9 mouse cellular contexts compared by ENCODE assay signal in the genomic region with DNA sequence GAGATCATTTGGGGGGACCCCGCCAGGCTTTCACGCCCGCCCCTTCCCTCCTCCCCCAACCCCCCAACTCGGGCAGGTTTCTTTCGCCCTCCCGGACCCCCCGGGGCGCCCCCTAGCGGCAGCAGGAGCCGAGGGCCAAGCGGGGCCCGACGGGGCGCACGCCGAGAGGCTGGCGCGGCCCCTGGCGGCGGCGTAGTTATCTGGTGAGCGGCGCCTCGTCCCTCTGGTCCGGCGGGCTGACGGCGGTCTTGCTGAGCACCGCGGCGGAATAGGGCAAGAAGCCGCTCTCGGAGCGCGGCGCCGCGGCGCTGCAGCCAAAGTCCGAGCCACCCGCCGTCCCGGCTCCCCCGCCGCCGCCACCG. TPM values are rescaled to one million over a fixed set of nuclear protein-coding genes. Genes with fewer than 3 reads are reported as not detected.
DNase-seq lines count a peak whose midpoint lies in the region; ATAC-seq and TF ChIP-seq lines count a peak whose summit lies in the region.
"Had no signal": no experiment of that assay in that cellular context is flagged by ENCODE, and none has a peak within 500 bp of the region (broad histone marks: within the 10 kb centered on the region; RNA-seq: fewer than 3 reads in every experiment).

No protein-coding gene starts in this region.

- H3K4me2 ChIP-seq in kidney, embryonic 14.5 days (replicated peaks; ENCODE audit: low read depth, low read length), result peak overlapping the region; percentile 57
- H3K4me2 ChIP-seq in neural tube, embryonic 14.5 days (ENCODE audit: low read depth, low read length), result peak overlapping the region; percentile 47

- no peaks in the 10 kb centered on the region for H3K36me3 ChIP-seq in kidney, embryonic 14.5 days (ENCODE audit: control insufficient read depth, insufficient read depth, low read length)
- H3K36me3 ChIP-seq in liver, adult 2 months (ENCODE audit: control insufficient read depth, insufficient read depth, low read length), result no peaks in the 10 kb centered on the region
- no peaks in the 10 kb centered on the region for H3K36me3 ChIP-seq in neural tube, embryonic 14.5 days (ENCODE audit: control insufficient read depth, insufficient read depth, low read length)

- H3K9ac ChIP-seq in kidney, embryonic 14.5 days (ENCODE audit: low read depth, low read length), result no peak overlapping the region
- no peak overlapping the region for H3K9ac ChIP-seq in liver, adult 2 months (ENCODE audit: low read depth, low read length)
- H3K9ac ChIP-seq in neural tube, embryonic 14.5 days (replicated peaks; ENCODE audit: low read depth, low read length), result 0 out of 2 replicates have a peak overlapping the region, but pooled peaks have one; percentile 11

- no peak for DNase-seq in kidney, adult 11 months
- peak; percentile 42 for DNase-seq in embryo, embryonic 9.5 days (ENCODE audit: extremely low spot score)
- DNase-seq in heart, postnatal 14 days, result peak; percentile 61 to 70
- no peak for DNase-seq in liver, adult 2 months (ENCODE audit: extremely low read depth, low read depth, low spot score)
- DNase-seq in spleen, postnatal 36 days (ENCODE audit: low spot score in 2 of 2), result no peak
- DNase-seq in left cerebral cortex, adult 8-10 months (ENCODE audit: low spot score in 2 of 2), result no peak

- peak overlapping the region; percentile 34 for H3K4me3 ChIP-seq in kidney, embryonic 14.5 days (ENCODE audit: low read length)
- H3K4me3 ChIP-seq in liver, adult 2 months (ENCODE audit: insufficient read depth, low read depth, low read length), result no peak overlapping the region
- H3K4me3 ChIP-seq in neural tube, embryonic 14.5 days (ENCODE audit: low read depth, low read length), result peak overlapping the region; percentile 29

- no peak overlapping the region for H3K27ac ChIP-seq in kidney, embryonic 14.5 days (ENCODE audit: low read depth, low read length)
- no peak overlapping the region for H3K27ac ChIP-seq in liver, adult 2 months (replicated peaks; ENCODE audit: insufficient read depth, low read depth, low read length)
- no peak overlapping the region for H3K27ac ChIP-seq in neural tube, embryonic 14.5 days (ENCODE audit: low read depth, low read length)

- intact Hi-C loops in heart, postnatal 14 days (cut with DNase I), result loop anchor here (2.0 to 5.0 kb wide), 3 partner anchors 37 to 355 kb away; partner anchors contain the start of genes Hoxd10 and Lnpk

- H3K4me1 ChIP-seq in kidney, embryonic 14.5 days (ENCODE audit: control insufficient read depth, insufficient read depth, low read length), result peaks cover 13% of the 10 kb centered on the region
- H3K4me1 ChIP-seq in liver, adult 2 months (ENCODE audit: control insufficient read depth, insufficient read depth, low read length), result no peaks in the 10 kb centered on the region
- peaks cover 5% of the 10 kb centered on the region for H3K4me1 ChIP-seq in neural tube, embryonic 14.5 days (ENCODE audit: control insufficient read depth, insufficient read depth, low read length)

- ATAC-seq in kidney, embryonic 14.5 days (ENCODE audit: low FRiP score, low TSS enrichment), result peak; percentile 60; the same call in 1 of the 2 replicates
- no peak for ATAC-seq in neural tube, embryonic 14.5 days (ENCODE audit: low read depth)

- under 1% methylated on average over 37 of the region's 47 CpGs for WGBS in kidney, embryonic 14.5 days
- WGBS in liver, adult 2 months, result 8% methylated on average over 40 of the region's 47 CpGs
- WGBS in neural tube, embryonic 14.5 days, result 0% methylated on average over 21 of the region's 47 CpGs

- no peaks in the 10 kb centered on the region for H3K79me2 ChIP-seq in liver, adult 2 months (ENCODE audit: control insufficient read depth, insufficient read depth, low read length)

- TF ChIP-seq CTCF in liver, adult 2 months (IDR thresholded peaks at IDR 0.05; ENCODE audit: low read depth, low read length), result peak; percentile 29; the same call in 1 of the 2 replicates

- peaks cover 80% of the 10 kb centered on the region for H3K27me3 ChIP-seq in kidney, embryonic 14.5 days (ENCODE audit: control insufficient read depth, insufficient read depth, low read length)
- H3K27me3 ChIP-seq in liver, adult 2 months (ENCODE audit: control insufficient read depth, insufficient read depth, low read length), result peaks cover 35% of the 10 kb centered on the region
- H3K27me3 ChIP-seq in neural tube, embryonic 14.5 days (ENCODE audit: control insufficient read depth, insufficient read depth, low read length), result peaks cover 32% of the 10 kb centered on the region

- no peak for TF ChIP-seq POLR2A in liver, adult 2 months (IDR thresholded peaks at IDR 0.05; ENCODE audit: extremely low read depth, insufficient read depth, low read length)

- H3K9me3 ChIP-seq in kidney, embryonic 14.5 days (ENCODE audit: control insufficient read depth, low read length), result no peaks in the 10 kb centered on the region
- no peaks in the 10 kb centered on the region for H3K9me3 ChIP-seq in neural tube, embryonic 14.5 days (ENCODE audit: control insufficient read depth, low read length)

RNA-seq across cellular contexts. Expression of gene Evx2, which starts 4.0 kb away (rescaled TPM):
- not detected in 2 replicates for polyA plus RNA-seq in kidney, embryonic 14.5 days (2014; fragmentation: Nextera tagmentation; extraction: Ambion mirVana)
- total RNA-seq in heart, postnatal 14 days (2021), result not detected
- total RNA-seq in liver, adult 2 months (2014; rRNA removed), result not detected in 2 replicates
- polyA plus RNA-seq in liver, adult 2 months (2012; rRNA removed), result not detected in 2 replicates
- polyA plus RNA-seq in neural tube, embryonic 14.5 days (2014; fragmentation: Nextera tagmentation; extraction: Ambion mirVana), result 0.36 and 0.55 TPM in 2 replicates
- total RNA-seq in left cerebral cortex, adult 8-10 months (2022), result not detected
- polyA plus RNA-seq: large intestine, adult 2 months had no signal

RNA-seq across cellular contexts. Expression of gene Hoxd13, which starts 12.7 kb away (rescaled TPM):
- 0.17 and 0.22 TPM in 2 replicates for polyA plus RNA-seq in kidney, embryonic 14.5 days (2014; fragmentation: Nextera tagmentation; extraction: Ambion mirVana)
- total RNA-seq in heart, postnatal 14 days (2021), result not detected
- total RNA-seq in liver, adult 2 months (2014; rRNA removed), result not detected in 2 replicates
- not detected in 2 replicates for polyA plus RNA-seq in liver, adult 2 months (2012; rRNA removed)
- polyA plus RNA-seq in neural tube, embryonic 14.5 days (2014; fragmentation: Nextera tagmentation; extraction: Ambion mirVana), result not detected in 2 replicates
- total RNA-seq in left cerebral cortex, adult 8-10 months (2022), result not detected
- polyA plus RNA-seq: large intestine, adult 2 months had no signal

RNA-seq across cellular contexts. Expression of gene Hoxd12, which starts 19.4 kb away (rescaled TPM):
- polyA plus RNA-seq in kidney, embryonic 14.5 days (2014; fragmentation: Nextera tagmentation; extraction: Ambion mirVana), result 6.2 and 7.2 TPM in 2 replicates
- not detected for total RNA-seq in heart, postnatal 14 days (2021)
- not detected in 2 replicates for total RNA-seq in liver, adult 2 months (2014; rRNA removed)
- polyA plus RNA-seq in liver, adult 2 months (2012; rRNA removed), result not detected in 2 replicates
- not detected in 2 replicates for polyA plus RNA-seq in neural tube, embryonic 14.5 days (2014; fragmentation: Nextera tagmentation; extraction: Ambion mirVana)
- not detected for total RNA-seq in left cerebral cortex, adult 8-10 months (2022)
- polyA plus RNA-seq: large intestine, adult 2 months had no signal

RNA-seq across cellular contexts. Expression of gene Hoxd11, which starts 24.0 kb away (rescaled TPM):
- 54.5 and 56.2 TPM in 2 replicates for polyA plus RNA-seq in kidney, embryonic 14.5 days (2014; fragmentation: Nextera tagmentation; extraction: Ambion mirVana)
- total RNA-seq in heart, postnatal 14 days (2021), result not detected
- total RNA-seq in liver, adult 2 months (2014; rRNA removed), result not detected in 2 replicates
- polyA plus RNA-seq in liver, adult 2 months (2012; rRNA removed), result not detected in 2 replicates
- polyA plus RNA-seq in neural tube, embryonic 14.5 days (2014; fragmentation: Nextera tagmentation; extraction: Ambion mirVana), result 0.09 TPM in 1 of 2 replicates, not detected in the other
- not detected for total RNA-seq in left cerebral cortex, adult 8-10 months (2022)
- polyA plus RNA-seq: large intestine, adult 2 months had no signal

RNA-seq across cellular contexts. Expression of gene Hoxd10, which starts 36.3 kb away (rescaled TPM):
- 45.1 and 45.9 TPM in 2 replicates for polyA plus RNA-seq in kidney, embryonic 14.5 days (2014; fragmentation: Nextera tagmentation; extraction: Ambion mirVana)
- under 1 TPM in 1 of 2 experiments, not detected in 1; 0.14 TPM for total RNA-seq in heart, postnatal 14 days (2021)
- not detected in 2 replicates for total RNA-seq in liver, adult 2 months (2014; rRNA removed)
- not detected in 2 replicates for polyA plus RNA-seq in liver, adult 2 months (2012; rRNA removed)
- 55.4 and 90.2 TPM in 2 replicates for polyA plus RNA-seq in neural tube, embryonic 14.5 days (2014; fragmentation: Nextera tagmentation; extraction: Ambion mirVana)
- total RNA-seq in left cerebral cortex, adult 8-10 months (2022), result not detected
- polyA plus RNA-seq: large intestine, adult 2 months had no signal

Comparison
In these comparisons a context has a peak if more than half of its experiments do, and no peak if none do; other contexts are left out.
1. DNase-seq: peak in embryo, embryonic 9.5 days (single experiment) and heart, postnatal 14 days (2 of 2); none in kidney, adult 11 months (single experiment), liver, adult 2 months (single experiment), spleen, postnatal 36 days (0 of 2) and left cerebral cortex, adult 8-10 months (0 of 2).